Mouse (Mus musculus) E14TG2a.4 (cell line): ENCODE data around the gene Arrdc2.
A peak's percentile ranks its signal among the peaks of the same experiment; 100 is the strongest.
"Not testable (repeated sequence)": the region's sequence is repeated elsewhere in the genome, so short reads cannot be mapped to it uniquely, and the experiment has no call there.

Experiments used
- H3K27me3 ChIP-seq: 2 replicates; pipeline ENCODE4 v1.6.1; 2014; ENCODE audit warnings: low read length, control low read depth; ENCODE audit not compliant: insufficient read depth
- H3K36me3 ChIP-seq: 2 replicates; pipeline ENCODE4 v1.6.1; 2014; ENCODE audit warnings: low read length, control low read depth; ENCODE audit not compliant: insufficient read depth
- H3K4me1 ChIP-seq: replicated peaks from 2 replicates; pipeline ENCODE4 v1.6.1; 2014; ENCODE audit warnings: low read depth, low read length, control low read depth
- H3K4me3 ChIP-seq: replicated peaks from 2 replicates; pipeline ENCODE4 v1.5.1; 2014; ENCODE audit warnings: mild to moderate bottlenecking, low read length
- H3K9me3 ChIP-seq: 2 replicates; pipeline ENCODE4 v1.6.1; 2014; ENCODE audit warnings: low read length, control low read depth
- CTCF ChIP-seq: conservative IDR thresholded peaks from 2 replicates; pipeline ENCODE4 v1.5.1; 2014; ENCODE audit warnings: low read length
- NANOG ChIP-seq: IDR thresholded peaks from 2 replicates; pipeline ENCODE4 v1.6.1; 2014; ENCODE audit warnings: borderline replicate concordance, low read length, mixed read lengths
- POU5F1 ChIP-seq: IDR thresholded peaks from 2 replicates; pipeline ENCODE4 v1.6.1; 2014; ENCODE audit warnings: low read length, borderline replicate concordance

Gene Arrdc2

DNA sequence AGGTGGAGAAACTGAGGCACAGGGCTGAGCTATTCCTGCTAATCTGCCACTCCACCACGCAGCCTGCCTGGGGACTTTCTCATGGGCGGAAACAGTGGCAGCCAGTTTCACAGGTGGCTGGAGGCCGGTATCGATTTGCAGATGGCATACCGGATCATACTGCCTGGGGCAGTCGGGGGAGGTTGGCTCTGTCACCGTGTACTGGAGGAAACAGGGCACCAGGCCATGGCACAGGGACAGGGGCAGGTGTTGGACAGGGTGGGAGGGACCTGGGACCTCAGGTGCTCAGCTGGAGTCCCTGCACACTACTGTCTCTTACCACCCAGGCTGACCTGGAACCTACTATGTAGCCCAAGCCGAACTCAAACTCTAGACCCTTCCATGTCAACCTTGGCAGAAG is 13.7 kb downstream of the Arrdc2 start:
- Histone ChIP-seq H3K4me3 (no peak overlapping the region), H3K27me3 (peaks cover 3% of the 10 kb centered on the region; the same call in 1 of the 2 replicates), H3K36me3 (no peaks in the 10 kb centered on the region), H3K9me3 (peaks cover 7% of the 10 kb centered on the region; the same call in 1 of the 2 replicates), H3K4me1 (peaks cover 35% of the 10 kb centered on the region)
- no peak for TF ChIP-seq POU5F1
- no peak for TF ChIP-seq CTCF
- TF ChIP-seq NANOG = no peak

DNA sequence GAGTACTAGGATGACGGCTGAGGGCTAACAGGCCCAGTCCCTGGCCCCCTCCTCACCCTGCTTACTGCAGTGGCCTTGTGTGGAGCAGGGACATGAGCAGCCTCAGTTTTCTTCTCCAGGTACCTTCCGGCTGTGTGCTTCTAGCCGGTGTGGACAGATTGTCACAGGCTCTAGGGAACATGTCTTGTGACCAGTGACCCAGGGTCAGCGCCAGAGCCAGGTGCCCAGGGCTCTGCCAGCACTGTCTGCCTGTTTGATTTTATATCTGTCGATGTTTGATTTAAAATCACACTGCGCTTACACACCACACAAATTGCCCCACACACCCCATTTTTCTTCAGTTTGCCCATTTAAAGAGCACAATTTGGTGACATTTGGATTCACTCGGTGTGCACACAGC is 15.7 kb downstream of the Arrdc2 start:
- TF ChIP-seq POU5F1 = no peak
- TF ChIP-seq CTCF = no peak
- no peak for TF ChIP-seq NANOG
- Histone ChIP-seq H3K4me3 (no peak overlapping the region), H3K27me3 (peaks cover 3% of the 10 kb centered on the region; the same call in 1 of the 2 replicates), H3K36me3 (no peaks in the 10 kb centered on the region), H3K9me3 (peaks cover 7% of the 10 kb centered on the region; the same call in 1 of the 2 replicates), H3K4me1 (peaks cover 44% of the 10 kb centered on the region)

DNA sequence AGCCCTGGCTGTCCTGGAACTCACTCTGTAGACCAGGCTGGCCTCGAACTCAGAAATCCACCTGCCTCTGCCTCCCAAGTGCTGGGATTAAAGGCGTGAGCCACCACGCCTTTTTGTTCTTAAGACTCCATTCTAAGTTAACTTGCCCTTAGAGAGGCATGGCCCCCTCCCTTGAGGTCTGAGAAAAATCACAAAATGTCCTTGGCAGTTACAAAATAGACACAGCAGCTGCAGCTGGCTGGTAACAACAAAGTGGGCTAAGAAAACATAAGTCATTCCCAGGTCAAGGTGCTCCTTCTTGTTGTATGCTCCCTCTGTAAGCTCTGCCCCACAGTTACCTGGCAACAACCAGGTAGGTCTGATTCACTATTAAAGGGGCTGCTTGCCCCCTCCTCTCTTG is 16.9 kb downstream of the Arrdc2 start:
- H3K9me3 ChIP-seq, H3K27me3 ChIP-seq, H3K36me3 ChIP-seq, H3K4me3 ChIP-seq: not testable (repeated sequence)
- peaks cover 44% of the 10 kb centered on the region for H3K4me1 ChIP-seq

DNA sequence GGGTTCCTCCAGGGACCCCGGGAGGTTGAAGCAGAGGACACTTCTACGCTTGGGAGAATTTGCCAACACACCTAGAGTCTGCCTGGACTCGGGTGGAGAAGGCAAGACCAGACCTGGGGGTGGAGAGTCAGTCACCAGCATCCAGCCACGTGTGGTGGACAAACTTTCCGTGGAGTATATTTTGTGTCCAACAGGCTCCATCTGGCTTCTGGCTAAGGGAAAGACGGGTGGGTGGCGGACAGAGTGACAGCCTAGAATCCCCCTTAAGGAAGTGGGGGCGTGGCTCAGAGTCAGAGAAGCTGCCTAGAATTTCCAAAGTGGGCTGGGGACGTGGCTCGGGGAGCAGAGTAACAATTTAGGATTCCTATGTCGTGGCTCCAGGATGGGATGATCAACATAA is 17.5 kb downstream of the Arrdc2 start:
- Histone ChIP-seq H3K9me3 (peaks cover 6% of the 10 kb centered on the region; the same call in 1 of the 2 replicates), H3K4me3 (peak overlapping the region; percentile 26; the same call in 1 of the 2 replicates), H3K27me3 (peaks cover 7% of the 10 kb centered on the region), H3K4me1 (peaks cover 49% of the 10 kb centered on the region), H3K36me3 (no peaks in the 10 kb centered on the region)
- no peak for TF ChIP-seq NANOG
- no peak for TF ChIP-seq POU5F1
- no peak for TF ChIP-seq CTCF

DNA sequence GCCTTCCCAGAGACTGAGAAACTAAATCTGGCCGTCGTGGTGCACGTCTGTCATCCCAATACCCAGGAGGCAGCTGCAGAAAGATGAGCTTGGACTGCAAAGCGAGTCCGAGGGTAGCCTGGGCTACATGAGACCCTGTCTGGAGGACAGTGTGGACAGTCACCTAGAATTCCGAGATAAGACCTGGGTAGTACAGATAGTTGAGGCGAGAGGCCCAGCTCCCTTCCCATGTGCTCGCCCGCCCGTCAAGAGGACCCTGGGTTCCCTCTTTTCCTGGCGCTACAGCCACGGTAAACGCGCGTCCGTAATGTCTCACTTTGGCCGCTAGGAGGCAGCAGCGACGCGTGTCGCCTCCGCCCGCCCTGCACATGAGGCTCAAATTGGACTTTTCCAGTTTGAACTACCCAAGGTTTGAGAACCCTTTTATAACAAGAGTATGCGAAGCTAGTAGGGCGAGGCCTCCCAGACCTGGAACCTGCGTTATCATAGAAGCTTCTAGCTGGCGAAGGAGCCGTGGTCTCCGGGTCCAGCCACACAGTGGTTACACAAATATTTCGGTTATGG is 18.0 kb downstream of the Arrdc2 start:
- Histone ChIP-seq H3K4me3 (peak overlapping the region; percentile 26; the same call in 1 of the 2 replicates), H3K27me3 (peaks cover 12% of the 10 kb centered on the region), H3K4me1 (peaks cover 54% of the 10 kb centered on the region), H3K36me3 (no peaks in the 10 kb centered on the region), H3K9me3 (peaks cover under 1% of the 10 kb centered on the region; the same call in 1 of the 2 replicates)
- no peak for TF ChIP-seq NANOG
- peak; percentile 82 for TF ChIP-seq CTCF

DNA sequence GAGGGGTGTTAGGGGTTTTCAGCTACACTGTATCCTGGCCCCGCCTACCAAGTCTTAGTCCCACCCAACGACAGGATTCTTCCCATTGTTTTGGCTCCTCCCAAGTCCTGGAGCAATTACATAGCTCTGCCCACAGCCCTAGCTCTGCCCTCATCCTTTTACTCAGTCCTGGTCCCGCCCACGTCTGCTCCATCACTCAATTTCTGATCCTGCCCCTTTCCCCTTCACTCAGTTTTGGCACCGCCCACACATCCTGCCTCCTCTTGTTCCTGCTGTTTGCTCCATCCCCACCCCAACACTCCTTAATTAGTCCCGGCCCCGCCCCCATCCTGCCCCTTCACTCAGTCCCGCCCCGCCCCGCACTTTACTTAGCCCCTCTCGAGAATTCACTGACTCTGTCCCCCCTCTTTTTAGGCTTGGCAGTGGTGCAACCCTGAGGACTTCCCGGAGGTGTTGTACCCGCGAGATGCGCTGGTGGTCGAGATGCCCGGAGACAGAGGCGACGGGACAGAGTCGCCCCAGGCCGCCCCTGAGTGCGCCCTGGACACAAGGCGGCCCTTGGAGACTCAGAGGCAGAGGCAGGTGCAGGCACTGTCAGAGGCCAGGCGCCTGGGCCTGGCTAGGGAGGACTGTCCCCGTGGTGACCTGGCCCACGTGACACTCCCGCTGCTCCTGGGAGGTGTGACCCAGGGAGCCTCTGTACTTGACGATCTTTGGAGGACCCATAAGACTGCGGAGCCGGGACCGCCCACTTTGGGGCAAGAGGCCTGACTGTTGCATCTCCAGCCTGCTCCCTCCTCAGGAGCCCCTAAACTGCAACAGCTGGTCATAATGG is 19.2 kb downstream of the Arrdc2 start:
- TF ChIP-seq NANOG (no peak), POU5F1 (no peak), CTCF (no peak)
- peaks cover 23% of the 10 kb centered on the region for H3K27me3 ChIP-seq
- H3K4me1 ChIP-seq = peaks cover 50% of the 10 kb centered on the region
- no peaks in the 10 kb centered on the region for H3K36me3 ChIP-seq
- peak overlapping the region; percentile 77 for H3K4me3 ChIP-seq
- H3K9me3 ChIP-seq = no peaks in the 10 kb centered on the region

DNA sequence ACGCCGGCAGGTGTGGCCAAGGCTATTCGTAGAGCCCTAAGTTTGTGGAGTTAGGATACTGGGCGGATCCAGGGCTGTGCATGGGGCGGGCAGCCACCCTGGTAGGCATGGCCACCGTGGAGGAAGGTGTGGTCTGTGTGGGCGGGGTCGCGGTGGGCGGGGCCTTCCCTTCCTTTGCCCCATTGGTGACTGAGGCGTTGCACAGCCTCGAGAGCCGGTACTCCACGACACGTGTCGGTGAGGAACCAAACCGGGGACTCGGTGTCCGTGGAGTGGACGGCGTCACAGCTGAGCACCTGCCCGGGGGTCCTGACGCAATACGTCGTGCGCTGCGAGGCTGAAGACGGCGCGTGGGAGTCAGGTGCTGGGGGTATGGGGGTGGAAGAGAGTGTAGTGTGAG is 22.8 kb downstream of the Arrdc2 start:
- no peak for TF ChIP-seq CTCF
- no peak for TF ChIP-seq NANOG
- TF ChIP-seq POU5F1 = no peak
- peaks cover 61% of the 10 kb centered on the region for H3K4me1 ChIP-seq
- no peaks in the 10 kb centered on the region for H3K36me3 ChIP-seq
- no peaks in the 10 kb centered on the region for H3K9me3 ChIP-seq
- peaks cover 44% of the 10 kb centered on the region for H3K27me3 ChIP-seq
- peak overlapping the region; percentile 70 for H3K4me3 ChIP-seq

DNA sequence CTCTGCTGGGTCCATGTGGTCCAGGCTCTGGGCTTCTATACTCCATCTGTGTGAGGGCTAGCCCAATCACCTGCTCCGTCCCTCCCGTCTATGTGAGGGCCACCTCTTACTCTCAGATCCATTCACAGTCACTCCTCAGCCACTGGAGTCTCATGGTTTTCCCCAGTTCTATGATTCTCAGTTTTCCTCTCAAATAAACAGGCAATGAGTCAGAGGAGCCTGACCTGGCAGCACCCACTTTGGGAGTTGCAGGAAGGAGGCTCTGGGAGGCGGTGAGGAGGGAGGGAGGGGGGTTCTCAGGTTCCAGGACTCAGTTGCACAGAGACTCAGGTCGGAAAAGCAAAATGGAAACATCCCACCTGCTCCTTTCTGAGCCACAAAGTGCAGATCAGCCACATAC is 26.6 kb downstream of the Arrdc2 start:
- Histone ChIP-seq H3K4me3 (no peak overlapping the region), H3K9me3 (no peaks in the 10 kb centered on the region), H3K36me3 (no peaks in the 10 kb centered on the region), H3K4me1 (peaks cover 66% of the 10 kb centered on the region), H3K27me3 (peaks cover 62% of the 10 kb centered on the region)
- no peak for TF ChIP-seq CTCF
- TF ChIP-seq POU5F1 = no peak

DNA sequence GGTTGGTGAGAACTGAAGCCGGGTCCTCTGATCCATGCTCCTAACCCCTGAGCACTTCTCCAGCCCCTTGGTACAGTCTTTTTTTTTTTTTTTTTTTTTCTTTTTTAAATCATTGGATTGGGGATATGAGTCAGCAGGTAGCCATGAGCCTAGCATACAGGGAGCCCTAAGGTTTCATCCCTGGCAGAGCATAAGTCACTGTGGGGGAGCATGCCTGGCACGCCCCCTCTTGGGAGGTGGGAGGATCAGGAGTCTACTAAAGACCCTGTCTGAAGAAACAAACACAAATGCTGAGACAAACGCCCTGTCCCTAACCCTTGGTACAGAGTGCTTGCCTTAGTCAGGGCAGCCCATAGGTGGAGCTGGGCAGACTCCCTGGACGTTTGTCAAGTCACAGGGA is 27.5 kb downstream of the Arrdc2 start:
- H3K36me3 ChIP-seq = no peaks in the 10 kb centered on the region
- H3K4me3 ChIP-seq = no peak overlapping the region
- TF ChIP-seq CTCF = no peak
- TF ChIP-seq NANOG = no peak
- TF ChIP-seq POU5F1 = no peak
- no peaks in the 10 kb centered on the region for H3K9me3 ChIP-seq
- peaks cover 62% of the 10 kb centered on the region for H3K4me1 ChIP-seq
- peaks cover 63% of the 10 kb centered on the region for H3K27me3 ChIP-seq
